Mouse (Mus musculus) small intestine, adult 2 months (tissue): ENCODE measurements around the gene Cars2. TPM values are rescaled to one million over a fixed set of nuclear protein-coding genes. Genes with fewer than 3 reads are reported as not detected.

Experiments
- H3K27ac ChIP-seq: fragments of 200-500 bp; 2 replicates; pipeline ENCODE4 v1.5.1; 2012; ENCODE audit warnings: low read depth, low read length, control low read depth, inconsistent platforms; ENCODE audit not compliant: insufficient read depth
- H3K27me3 ChIP-seq: fragments of 200-500 bp; 2 replicates; pipeline ENCODE4 v1.6.1; 2012; ENCODE audit warnings: mild to moderate bottlenecking, moderate library complexity, low read length, inconsistent platforms; ENCODE audit not compliant: control insufficient read depth, insufficient read depth
- H3K36me3 ChIP-seq: fragments of 200-500 bp; 2 replicates; pipeline ENCODE4 v1.6.1; 2012; ENCODE audit warnings: mild to moderate bottlenecking, low read length, control low read depth, inconsistent platforms; ENCODE audit not compliant: control insufficient read depth, insufficient read depth
- H3K4me1 ChIP-seq: fragments of 200-500 bp; 2 replicates; pipeline ENCODE4 v1.6.1; 2012; ENCODE audit warnings: low read length, inconsistent platforms, mixed read lengths; ENCODE audit not compliant: control insufficient read depth, insufficient read depth, insufficient read length
- H3K4me3 ChIP-seq: fragments of 200-500 bp; 2 replicates; pipeline ENCODE4 v1.5.1; 2012; ENCODE audit warnings: low read depth, mild to moderate bottlenecking, control low read depth, inconsistent platforms, low read length, moderate library complexity
- CTCF ChIP-seq: fragments of 200-500 bp; IDR thresholded peaks from 2 replicates; pipeline ENCODE4 v1.5.1; 2012; ENCODE audit warnings: low read depth, mild to moderate bottlenecking, control low read depth, inconsistent platforms, low read length, moderate library complexity, mixed read lengths; ENCODE audit not compliant: insufficient replicate concordance, insufficient read length; ENCODE audit errors: extremely low read depth
- POLR2A ChIP-seq: fragments of 200-500 bp; IDR thresholded peaks from 2 replicates; pipeline ENCODE4 v1.6.1; 2012; ENCODE audit warnings: low read depth, mild to moderate bottlenecking, control low read depth, inconsistent platforms, low read length, moderate library complexity
- WGBS: fragments of 180-500 bp; shearing (Covaris S2); methylation state at CpG from one replicate; pipeline ENCODE4 v1.1.7; 2018; 5-methylcytosine and 5-hydroxymethylcytosine counted together
- polyA plus RNA-seq: library from polyadenylated mRNA; depleted of rRNA; stranded (reverse); fragments of >200 nt; gene quantifications from 2 replicates; pipeline ENCODE4 v1.2.3, GENCODE M21; 2012; rRNA removed

Cars2 gene
- polyA plus RNA-seq, result 32.0 and 46.2 TPM in 2 replicates

DNA sequence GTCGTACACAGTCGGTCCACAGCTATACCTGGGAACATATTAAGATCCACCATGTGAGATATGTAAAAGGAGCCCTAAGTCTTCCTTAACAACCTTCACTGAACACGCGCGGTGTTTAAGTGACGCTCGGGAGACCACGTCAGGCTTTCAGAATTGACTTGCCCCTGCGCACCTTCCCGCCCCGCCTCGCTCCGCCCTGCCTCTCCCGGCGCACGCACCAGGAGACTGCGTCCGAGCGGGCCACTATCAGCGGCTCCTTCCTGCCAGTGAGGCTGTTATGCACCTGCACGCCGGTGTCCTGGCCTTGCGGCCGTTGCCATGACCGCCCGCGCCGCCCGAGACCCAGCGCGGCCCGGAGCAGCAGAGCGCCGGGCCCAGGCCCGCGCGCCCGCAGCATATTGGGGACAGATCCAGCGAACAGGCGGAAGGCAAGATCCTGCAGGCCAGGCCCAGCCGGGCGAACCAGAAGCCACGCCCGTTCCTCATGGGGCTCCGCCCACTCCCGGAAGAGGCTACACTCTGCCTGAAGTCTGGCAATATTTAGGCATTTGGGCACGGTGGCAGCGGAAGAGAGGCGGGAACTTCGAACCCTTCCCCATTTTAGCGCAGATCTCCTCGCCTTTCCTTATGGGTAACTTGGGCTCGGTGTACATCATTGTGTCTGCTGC, at the start of gene Cars2:
Cars2 (minus strand) TSS at position 503 of the 668 bp plus-strand sequence.
- Histone ChIP-seq H3K36me3 (peaks cover 7% of the 10 kb centered on the region), H3K27ac (peak within 1 kb of the TSS; percentile 92), H3K4me3 (peak within 1 kb of the TSS; percentile 90), H3K4me1 (peaks cover 9% of the 10 kb centered on the region), H3K27me3 (no peaks in the 10 kb centered on the region)
- under 1% methylated on average over 53 of the region's 53 CpGs for WGBS
- peak; percentile 78 for TF ChIP-seq POLR2A
- TF ChIP-seq CTCF, result no peak

DNA sequence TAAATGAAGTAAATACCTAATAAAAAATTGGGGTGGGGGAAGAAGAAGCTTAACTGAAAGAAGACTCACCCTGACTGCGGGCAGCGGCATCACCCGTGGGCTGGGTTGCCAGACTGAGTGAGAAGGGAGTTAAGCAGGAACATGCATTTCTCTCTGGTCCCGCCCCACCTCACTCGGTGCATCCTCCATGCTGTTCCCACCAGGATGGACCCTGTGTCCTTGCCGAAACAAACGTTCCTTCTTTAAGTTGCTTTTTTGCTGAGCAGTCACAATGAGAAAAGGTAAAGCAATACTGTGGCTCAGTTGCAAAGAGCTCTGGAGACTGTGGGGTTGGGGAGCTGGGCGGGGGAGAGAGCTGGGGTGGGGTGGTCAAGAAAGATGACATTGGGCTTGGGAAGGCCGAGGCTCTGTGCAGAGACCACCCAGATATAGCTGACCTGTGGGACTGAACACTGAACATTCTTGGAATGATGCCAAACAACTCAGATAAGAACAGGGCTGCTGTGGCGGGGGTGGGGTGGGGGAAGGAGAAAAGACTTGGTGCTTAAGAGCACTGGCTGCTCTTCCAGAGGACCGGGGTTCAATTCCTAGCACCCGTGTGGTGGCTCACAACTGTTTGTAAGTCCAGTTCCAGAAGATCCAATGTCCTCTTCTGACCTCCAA, 42.8 kb upstream of the Cars2 start:
- Histone ChIP-seq H3K27me3 (no peaks in the 10 kb centered on the region), H3K4me1 (no peaks in the 10 kb centered on the region), H3K4me3 (no peak overlapping the region), H3K27ac (no peak overlapping the region), H3K36me3 (no peaks in the 10 kb centered on the region)
- 45% methylated on average over 12 of the region's 12 CpGs for WGBS
- no peak for TF ChIP-seq POLR2A
- TF ChIP-seq CTCF, result no peak

DNA sequence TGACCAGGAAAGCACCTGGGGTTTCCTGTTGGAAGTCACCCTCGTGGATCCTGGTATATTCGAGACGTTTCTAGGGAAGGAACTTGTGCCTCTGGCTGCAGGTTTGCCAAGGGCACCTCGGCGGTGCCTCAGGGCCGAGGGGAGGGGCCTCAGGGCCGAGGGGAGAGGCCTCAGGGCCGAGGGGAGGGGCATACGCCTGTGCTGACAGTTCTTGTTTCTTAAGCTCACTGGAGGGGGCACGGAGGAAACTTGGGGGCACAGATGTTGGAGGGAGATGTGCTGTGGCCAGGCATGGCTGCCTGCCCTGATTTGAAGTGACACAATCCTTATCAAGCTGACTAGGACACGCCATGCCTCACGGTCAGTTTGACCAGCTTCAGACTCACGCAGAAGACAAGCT, 41.7 kb upstream of the Cars2 start:
- H3K4me1 ChIP-seq, result no peaks in the 10 kb centered on the region; the same call in 1 of the 2 replicates
- H3K4me3 ChIP-seq, result no peak overlapping the region
- H3K36me3 ChIP-seq, result no peaks in the 10 kb centered on the region
- H3K27me3 ChIP-seq, result no peaks in the 10 kb centered on the region
- H3K27ac ChIP-seq, result no peak overlapping the region
- no peak for TF ChIP-seq CTCF
- no peak for TF ChIP-seq POLR2A
- WGBS, result 24% methylated on average over 13 of the region's 13 CpGs

DNA sequence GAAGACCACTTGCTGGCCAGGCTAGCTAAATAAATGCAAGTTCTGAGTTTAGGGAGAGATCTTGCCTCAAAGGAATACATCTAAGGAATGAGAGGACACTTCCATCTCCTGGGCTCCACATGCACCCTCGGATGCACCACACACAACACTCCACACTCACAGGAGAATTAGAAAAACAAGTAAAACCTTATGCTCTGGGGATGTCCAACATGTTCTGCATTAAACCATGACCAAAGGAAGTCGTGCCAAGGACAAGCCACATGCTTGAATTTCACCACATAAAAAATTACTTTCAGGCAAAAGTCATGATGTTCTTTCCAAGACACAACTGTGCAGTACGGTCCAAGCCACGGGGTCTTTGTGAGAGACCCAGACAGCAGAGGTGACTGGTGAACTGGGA, 41.3 kb upstream of the Cars2 start:
- TF ChIP-seq POLR2A, result no peak
- no peak for TF ChIP-seq CTCF
- WGBS, result 77% methylated on average over 4 of the region's 4 CpGs

DNA sequence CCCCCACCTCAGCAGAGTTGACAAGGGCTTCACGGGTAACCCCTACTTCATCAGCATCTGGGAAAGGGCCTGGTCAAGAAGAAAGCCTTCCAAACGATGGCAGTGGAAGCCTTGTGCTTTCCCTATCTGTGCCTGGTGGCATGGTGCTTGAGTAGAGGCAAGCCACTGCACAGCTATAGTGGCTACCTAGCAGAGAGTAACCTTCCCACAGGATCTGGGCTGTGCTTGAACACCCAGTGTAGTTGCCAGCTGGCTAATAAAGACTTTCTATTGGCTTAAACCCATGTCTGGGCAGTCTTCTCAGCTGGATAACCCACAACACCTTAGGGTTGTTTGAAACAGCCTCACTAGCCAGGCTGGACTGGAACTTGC, 35.8 kb upstream of the Cars2 start:
- Histone ChIP-seq H3K4me3 (no peak overlapping the region), H3K27me3 (no peaks in the 10 kb centered on the region), H3K36me3 (no peaks in the 10 kb centered on the region), H3K27ac (no peak overlapping the region), H3K4me1 (no peaks in the 10 kb centered on the region; the same call in 1 of the 2 replicates)
- 76% methylated on average over 2 of the region's 2 CpGs for WGBS
- TF ChIP-seq POLR2A (no peak), CTCF (no peak)

More for the DNA sequence above, 41.3 kb upstream of the Cars2 start:
- no peak overlapping the region for H3K27ac ChIP-seq
- H3K27me3 ChIP-seq, result no peaks in the 10 kb centered on the region
- no peak overlapping the region for H3K4me3 ChIP-seq
- H3K36me3 ChIP-seq, result no peaks in the 10 kb centered on the region
- no peaks in the 10 kb centered on the region; the same call in 1 of the 2 replicates for H3K4me1 ChIP-seq

GRCm38 (mm10) chr8:11585513-11586373, 35.2 kb upstream of the Cars2 start:
- no peaks in the 10 kb centered on the region; the same call in 1 of the 2 replicates for H3K4me1 ChIP-seq
- no peak for TF ChIP-seq POLR2A
- TF ChIP-seq CTCF, result no peak
- no peaks in the 10 kb centered on the region for H3K27me3 ChIP-seq
- no peak overlapping the region for H3K27ac ChIP-seq
- H3K4me3 ChIP-seq, result no peak overlapping the region
- WGBS, result 68% methylated on average over 21 of the region's 21 CpGs
- no peaks in the 10 kb centered on the region for H3K36me3 ChIP-seq
